Mouse (Mus musculus) 3134 (cell line): ENCODE data around the gene Camk2n1.

Experiments used
- DNase-seq: peaks from one replicate; pipeline ENCODE4 v3.0.0-alpha.2; 2011; ENCODE audit warnings: low spot score; ENCODE audit not compliant: insufficient read length; ENCODE audit errors: extremely low read depth

The Camk2n1 gene

DNA sequence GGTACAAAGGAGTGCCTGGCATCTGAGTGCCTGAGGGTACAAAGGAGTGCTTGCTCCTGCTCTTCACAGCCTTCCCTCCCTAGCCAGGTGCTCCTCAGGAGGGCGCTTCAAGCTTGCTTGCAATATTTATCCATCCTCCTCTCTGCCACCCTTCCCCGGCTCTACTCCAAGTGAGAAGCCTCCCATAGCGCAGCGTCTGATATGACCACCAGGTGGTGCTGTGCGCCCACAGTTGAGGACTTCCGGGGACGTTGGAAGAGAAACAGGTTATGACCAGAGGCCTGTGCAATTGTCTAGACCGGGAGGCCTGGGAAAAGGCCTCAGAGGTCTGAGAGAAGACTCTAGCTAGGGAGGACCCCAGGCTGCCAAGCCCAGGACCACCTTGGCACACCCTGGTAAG is 6.7 kb upstream of the Camk2n1 start:
- peak; percentile 51 for DNase-seq

DNA sequence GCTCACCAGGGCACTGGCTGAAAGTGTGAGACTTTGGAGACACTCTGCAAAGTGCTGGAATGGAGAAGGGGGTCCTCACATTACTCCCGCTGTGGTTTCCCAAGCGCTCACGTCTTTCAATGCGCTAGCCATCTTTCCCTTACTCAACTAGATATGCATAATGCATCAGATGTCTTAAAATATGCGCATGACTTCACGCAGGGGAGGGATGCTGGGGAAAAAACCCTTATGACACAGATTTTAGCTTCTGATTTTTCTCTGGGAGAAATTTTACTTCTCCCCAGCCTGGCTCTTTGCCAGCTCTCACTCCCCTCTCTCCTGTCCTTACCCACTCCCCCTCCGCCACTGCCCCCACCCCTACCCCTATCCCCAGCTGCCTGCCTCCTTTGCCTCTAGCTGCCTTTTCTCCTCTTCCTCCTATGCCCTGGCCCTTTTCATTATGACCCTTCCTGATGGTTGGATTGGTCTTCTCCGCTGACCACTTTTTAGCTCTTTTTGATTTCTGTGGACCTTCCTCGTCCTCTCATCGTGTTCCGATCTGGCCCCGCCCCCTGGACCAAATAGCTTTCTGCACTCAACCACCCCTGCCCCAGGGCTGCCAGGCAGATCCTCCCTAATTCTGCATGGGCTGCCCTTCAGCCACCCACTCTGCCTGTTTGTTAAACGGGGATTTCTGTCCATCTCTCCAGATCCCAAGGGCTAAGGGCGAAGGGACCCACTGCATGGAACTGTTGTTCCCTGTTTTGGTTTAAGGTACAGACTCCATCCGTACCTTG is 6.1 kb upstream of the Camk2n1 start:
- no peak for DNase-seq

DNA sequence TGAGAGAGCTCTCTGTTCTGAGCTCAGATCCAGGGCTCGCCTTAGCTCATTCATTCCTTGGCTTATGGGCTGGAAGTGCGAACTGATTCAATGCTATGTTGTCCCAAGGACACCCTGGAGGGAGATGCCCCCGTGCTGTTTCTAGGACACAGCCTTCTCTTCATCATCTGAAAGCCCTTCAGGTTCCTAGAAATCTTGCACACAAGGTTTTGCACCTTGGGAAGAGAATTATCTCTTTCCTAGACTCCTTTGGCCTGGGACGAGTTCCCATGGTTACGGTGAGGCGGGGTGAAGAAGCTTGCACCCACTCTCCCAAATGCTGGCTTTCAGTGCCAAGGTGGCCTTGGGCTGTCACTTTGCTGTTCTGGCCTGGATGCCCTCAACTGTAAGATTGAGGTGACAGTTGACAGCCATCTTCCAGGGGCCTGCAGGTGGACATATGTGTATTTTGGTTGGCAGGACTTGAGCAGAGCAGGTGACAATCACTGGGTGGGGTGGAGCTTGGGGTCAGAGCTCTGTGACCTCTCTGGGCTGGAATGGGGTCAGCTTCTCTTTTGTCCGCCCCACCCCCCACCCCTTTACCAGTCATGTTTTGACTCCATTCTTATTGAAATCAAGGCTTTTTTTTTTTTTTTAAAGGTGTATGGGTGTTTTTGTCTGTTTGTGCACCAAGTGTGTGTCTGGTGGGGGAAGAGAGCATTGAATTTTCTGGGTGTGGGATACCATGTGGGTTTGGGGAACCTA is 5.1 kb upstream of the Camk2n1 start:
- no peak for DNase-seq

DNA sequence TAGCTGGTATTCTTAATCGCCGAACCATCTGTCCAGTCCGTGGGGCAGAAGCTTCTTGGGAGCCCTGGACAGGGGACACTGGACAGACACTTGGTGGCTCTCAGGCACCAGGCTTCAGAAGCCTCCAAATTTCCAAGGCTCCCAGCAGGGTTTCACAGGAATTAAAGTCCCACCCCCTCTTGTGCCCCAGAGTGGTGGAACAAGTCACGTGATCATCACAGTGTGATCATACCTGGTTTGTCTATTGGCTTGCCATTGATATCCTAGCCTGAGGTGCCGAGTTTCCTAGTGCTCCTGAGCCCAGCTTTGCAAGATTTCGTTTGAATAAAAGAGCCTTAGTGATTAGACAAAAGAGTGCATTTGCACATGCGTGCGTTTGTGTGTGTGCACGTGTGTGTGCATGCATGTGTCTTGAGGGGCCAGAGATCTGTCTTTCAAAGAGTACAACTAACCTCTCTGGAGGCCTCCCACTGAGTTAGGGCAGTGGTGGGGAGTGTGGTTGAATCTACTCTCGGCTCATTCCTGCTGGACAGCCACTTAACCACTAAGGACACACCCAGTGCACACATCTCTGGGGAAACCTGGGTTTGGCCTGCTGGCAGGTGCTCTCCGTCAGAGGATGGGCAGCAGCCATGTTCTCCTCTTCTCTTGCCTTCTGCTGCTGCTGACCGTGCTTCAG is 4.3 kb upstream of the Camk2n1 start:
- DNase-seq = no peak

DNA sequence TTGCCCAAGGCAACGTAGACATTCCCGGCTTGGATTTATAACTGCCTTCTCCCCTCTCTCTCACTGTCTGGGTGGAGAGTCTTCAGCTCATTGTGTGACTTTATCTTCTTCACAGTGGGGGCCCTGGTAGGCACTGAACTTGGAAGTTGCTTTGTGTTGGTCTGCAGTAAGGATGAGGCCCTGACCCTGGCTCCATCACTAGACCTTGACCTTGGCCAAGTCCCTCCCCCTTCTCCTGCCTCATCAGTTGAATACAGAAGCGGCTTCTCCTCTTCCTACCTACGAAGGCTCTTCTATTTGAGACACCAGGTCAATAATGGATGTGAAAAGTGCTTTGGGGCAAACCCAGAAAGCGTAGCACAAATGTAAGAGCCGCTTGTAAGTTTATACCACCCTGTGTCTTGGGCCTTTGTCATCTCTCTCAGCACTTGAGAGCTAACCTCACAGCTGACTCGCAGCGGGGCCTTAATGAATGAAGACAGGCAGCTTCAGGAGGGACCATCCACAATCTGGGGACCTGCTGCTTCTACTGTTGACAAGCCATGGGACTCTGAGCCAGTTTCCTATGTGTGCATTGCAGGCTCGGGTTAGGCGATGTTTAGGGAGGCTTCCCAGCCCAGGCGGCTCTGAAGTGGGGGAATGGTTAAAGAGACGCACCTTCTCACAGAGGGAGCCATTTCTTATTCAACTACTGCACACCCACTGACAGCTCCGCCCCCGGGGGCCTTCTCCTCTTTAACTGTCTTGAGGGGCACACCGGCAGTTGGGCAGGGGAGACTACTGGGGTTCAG is 1.6 kb upstream of the Camk2n1 start:
- DNase-seq = no peak

DNA sequence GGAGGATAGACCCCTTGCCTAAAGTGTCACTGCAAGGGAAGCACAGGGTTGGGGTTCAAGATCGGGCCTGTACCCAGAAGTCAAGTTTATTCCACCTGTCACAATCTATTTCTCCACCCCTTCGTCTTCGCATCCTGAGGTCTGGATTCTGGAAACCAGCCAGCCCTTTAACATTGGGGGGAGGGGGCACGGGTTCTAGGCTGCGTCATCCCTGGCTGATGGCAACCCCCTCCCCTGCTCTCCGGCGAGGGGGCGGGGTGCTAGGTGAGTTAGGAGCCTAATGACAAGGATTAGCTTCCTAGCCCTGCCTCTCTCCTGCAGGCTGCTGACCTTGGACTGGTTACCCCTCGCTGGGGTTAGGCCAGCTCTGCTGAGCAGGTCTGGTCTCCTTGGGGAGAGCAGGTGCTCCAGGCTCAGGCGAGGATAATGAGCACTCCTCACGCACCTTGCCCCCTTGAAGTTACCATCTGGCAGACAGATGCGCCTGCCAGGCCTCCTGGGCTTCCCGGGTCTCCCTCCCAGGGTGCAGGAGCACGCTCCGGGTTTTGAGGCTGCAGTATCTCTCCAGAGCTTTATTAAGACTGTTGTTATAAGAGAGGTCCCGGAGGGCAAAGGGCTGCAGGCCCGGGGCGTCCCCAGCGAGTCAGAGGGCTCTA is 889 bp upstream of the Camk2n1 start:
- no peak for DNase-seq

DNA sequence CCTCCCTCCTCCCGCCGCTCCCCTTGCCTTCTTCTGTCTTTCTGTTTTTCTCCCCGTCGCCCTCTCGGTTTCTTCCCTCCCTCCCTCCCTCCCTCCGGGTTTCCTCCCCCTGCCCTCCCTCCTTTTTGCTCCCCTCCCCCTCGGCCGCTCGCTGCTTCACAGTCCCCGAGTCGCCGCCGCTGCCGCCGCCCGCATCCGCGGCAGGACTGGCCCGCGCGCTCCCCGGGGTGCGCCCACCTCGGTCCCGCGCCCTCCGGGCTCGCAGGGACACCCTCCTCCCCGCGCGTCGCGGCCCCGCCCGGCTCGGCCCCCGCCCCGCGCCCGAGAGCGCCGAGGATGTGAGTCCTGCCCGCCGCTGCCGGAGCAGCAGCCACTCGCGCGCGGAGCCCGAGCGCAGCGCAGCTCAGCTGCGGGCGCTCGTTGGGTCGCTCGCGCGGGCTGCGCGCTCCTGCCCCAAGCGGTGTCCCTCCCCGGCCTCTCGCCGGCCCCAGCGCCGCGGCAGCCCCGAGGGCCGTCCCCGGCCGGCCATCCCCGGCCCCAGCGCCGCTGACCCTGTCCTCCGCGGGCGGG is 542 bp downstream of the Camk2n1 start:
- DNase-seq = no peak

DNA sequence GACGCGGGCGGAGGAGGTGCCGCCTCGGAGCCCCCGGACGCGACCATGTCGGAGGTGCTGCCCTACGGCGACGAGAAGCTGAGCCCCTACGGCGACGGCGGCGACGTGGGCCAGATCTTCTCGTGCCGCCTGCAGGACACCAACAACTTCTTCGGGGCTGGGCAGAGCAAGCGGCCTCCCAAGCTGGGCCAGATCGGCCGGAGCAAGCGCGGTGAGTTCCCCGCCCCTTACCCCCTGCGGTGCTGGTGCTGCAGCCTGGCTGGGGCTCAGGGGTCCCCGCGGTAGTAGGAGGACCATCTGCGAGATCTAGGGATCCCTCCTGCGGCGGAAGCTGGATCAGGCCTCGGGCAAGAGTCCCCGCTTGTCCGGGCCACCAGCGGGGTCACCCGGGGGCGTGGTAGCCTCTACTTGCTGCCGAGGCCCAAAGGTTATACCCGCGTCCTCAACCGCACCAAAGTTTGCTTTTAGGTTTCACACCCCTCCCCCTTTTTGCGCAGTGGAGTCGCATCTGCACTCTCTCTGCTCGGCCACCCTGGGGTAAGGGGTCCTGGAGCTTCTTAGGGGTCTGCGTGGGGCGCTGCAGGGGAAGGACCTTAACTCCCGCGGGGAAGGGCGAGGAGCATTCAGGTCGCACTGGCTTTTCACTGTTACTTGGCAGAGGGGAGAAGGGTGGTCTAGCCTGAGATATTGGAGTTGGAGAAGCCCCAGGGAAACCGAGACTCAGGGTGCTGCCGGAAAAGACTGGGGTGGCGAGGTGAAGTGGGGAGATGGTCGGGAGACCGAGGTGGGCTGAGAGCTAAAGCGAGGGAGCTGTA is 1.2 kb downstream of the Camk2n1 start:
- DNase-seq = no peak

DNA sequence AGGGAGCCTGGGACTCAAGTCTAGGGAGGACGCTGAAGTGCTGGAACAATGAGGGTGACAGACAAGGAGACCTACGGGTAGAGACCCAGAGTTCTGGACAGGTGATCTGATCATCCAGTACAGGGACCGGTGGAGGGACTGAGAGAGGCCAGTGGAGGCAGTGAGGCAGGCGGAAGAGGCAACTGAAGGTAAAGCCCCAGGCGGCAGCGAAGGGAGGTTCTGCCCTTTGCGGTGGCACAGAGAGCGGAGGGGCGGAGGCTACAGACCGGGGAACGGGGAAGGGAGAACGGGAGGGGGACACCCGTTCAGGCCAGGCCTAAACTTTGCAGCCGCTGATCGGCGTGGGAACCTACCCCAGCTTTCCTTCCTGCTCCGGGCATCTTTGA is 1.8 kb downstream of the Camk2n1 start:
- no peak for DNase-seq

DNA sequence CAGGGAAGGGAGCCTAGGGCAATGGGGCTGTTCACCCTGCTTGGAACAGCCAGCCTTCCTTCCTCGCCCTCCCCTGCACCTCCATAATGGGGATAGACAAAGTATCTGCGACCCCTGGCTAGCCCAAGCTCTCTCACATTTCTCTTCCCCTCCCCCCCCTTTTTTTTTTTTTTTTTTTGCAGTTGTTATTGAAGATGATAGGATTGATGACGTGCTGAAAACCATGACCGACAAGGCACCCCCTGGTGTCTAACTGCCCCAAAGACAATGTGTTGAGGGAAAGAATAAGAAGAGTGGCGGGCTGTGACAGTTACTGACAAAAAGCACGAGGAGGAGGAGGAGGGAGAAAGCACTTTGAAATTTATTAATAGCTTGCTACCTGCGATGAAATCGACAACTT is 2.4 kb downstream of the Camk2n1 start:
- DNase-seq = no peak

DNA sequence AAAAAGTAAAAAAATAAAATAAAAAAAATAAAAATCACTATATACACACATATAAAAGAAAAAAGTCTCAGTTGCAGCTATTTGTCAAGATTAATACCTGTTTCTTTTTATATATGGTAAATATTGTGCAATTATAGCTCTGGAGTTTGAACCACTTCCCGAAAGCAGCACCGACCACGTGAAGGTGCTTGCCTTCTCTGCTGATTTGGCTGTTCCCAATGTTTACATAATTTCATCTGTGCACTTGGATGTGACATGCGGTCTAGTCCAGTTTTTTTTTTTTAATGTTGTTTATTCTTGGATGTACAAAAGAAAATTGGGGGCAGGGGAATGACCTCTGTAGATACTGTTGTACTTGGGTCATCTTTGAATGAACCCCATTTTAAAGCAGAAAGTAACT is 3.0 kb downstream of the Camk2n1 start:
- no peak for DNase-seq

DNA sequence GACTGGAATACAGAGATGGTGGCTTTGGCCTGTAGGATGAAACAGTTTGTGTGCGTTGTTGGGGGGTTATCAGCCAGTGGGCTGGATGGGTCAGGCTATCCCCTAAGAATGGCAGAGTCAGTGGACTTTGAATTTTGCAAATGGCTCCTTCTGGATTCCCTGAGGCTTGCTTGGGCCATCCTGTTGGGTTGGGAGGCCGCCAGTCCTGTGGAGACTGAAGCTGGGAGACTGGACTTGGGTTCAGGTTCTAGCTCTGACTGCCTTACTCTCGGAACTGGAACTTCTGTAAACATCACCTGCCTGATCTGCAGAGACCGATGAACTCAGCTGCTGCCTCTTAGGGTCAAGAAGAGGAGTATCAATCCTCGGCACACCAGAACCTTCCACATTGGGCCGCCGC is 4.1 kb downstream of the Camk2n1 start:
- DNase-seq = no peak

DNA sequence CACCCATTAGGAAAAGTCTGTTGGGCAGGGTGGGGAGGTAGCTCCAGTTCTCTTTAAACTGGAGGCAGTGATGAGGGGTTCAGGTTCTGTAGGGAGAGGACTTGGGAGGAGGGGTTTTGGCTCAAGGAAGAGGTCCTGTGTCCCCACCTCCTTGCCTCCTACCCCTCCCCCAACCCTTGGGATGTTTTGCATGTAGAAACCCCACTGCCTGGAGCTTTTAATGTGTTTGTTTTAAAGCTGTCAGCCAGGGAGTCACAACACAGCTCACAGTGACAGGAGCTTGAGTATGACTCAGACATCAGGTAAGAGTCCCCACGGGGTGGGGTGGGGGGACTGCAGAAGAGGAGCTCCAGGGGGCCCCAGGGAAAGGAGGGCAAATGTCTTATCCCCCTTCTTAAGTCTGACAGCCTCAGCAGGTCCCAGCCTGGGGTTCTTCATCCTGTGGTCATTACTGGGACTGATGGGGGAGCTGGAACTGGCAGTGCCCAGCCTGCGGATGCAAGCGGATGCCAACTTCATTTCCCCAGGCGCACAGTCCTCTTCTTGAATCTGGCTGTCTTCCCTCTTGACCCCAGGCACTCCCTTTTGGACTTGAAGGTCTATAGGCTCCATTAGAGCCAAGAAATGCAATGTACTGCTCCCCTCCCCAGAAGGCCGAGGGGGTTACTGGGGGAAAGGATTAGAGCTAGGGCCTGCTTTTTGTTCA is 4.8 kb downstream of the Camk2n1 start:
- DNase-seq = no peak

DNA sequence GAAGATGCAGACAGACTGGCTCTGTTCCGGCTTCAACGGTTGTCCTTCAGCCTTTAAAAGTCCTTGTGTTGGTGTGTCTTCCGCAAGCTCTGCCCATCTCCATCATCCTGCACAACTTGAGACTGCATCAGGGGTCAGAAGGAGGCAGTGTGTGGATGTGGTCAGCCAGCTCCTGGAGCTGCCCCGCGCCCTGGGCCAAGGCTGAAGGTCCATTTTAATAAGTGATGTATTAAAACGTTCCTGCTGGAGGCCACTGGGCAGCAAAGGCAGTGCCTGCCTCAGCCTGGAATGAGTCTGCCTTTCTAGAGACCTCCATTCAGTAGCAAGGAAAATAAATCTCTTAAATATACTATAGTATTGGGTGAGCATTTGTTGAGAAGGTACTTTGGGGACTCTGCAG is 5.7 kb downstream of the Camk2n1 start:
- no peak for DNase-seq

DNA sequence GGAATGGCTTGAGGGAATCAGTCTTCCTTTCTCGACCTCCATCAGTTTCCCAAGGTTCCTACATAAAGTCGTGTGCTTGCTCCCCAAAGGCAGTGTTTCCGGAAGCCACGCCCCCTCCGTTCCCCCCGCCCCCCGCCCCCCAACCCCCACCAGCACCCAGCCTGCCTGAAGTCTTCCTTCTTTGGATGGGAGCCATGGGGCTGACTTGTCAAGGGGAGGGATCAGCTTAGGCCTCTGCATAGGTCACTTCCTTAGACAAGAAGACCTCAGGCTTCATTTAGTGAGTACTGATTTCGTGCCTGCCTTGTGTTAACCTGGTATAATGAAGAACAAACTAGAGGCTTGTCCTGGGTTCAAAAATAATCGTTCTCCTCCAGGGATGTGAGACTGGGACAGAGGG is 6.8 kb downstream of the Camk2n1 start:
- DNase-seq = no peak

DNA sequence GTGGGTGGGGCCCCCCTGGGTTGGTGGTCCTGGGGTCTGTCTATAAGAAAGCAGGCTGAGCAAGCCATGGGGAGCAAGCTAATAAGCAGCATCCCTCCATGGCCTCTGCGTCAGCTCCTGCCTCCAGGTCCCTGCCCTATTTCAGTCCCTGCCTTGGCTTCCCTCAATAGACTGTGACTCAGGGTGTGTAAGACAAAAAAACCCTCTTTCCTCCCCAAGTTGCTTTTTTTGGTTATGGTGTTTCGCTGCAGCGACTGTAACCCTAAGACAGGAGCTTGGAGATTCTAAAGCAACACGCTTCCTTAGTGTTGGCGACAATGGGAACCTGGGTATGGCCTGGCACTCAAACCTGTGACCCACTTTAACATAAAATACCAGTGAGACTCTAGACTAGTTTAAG is 7.4 kb downstream of the Camk2n1 start:
- no peak for DNase-seq

DNA sequence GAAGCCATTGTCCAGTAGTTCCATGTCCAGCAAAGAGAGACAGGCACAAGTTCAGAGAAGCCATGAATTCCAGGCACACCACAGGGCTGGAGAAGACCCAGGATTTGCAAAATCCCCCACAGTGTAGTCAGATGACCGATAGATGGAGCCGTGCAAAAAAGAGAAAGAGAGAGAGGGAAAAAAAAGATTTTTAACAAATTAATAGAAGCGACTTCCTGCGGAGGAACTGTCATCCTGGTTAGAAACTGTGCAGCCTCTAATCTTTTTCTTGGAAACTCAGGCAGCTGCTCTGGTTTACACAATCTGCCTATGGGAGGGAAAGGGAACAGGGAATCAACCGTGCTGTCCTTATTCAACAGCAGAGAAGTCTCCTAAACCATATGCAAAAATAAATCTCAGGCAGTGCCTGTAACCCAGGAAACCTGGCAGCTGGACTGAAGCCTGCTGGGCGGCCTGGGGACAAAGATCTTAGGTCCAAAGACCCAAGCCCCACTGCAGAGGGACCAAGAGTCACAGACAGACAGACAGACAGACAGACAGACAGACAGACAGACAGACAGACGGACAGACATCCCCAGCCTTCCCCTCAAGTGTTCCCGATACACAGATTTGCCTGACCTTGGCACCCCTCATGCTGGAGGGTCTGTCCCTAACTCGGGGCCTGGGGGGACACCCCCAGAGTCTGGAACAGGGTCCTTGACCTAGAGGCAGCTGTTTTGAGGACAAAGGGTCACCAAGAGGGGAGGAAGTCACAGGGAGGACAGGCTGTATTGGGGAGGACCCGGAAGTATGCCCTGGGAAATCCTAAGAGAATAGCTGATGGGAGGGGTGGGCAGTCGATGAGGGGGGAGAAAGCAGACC is 9.1 kb downstream of the Camk2n1 start:
- no peak for DNase-seq
